Mouse (Mus musculus) stomach, embryonic 14.5 days (tissue): ENCODE results near the gene Tmem179b. TPM values are rescaled to one million over a fixed set of nuclear protein-coding genes. Genes with fewer than 3 reads are reported as not detected.

ENCODE experiments used
- ATAC-seq: fragments of 200-750 bp; cut with Nextera tagmentation; 2 replicates; pipeline ENCODE4 v1.8.0; 2017; ENCODE audit warnings: low read depth, moderate TSS enrichment; ENCODE audit not compliant: insufficient number of reproducible peaks, insufficient read depth, low FRiP score
- H3K27ac ChIP-seq: fragments of 300-500 bp; sonication (generic); 2 replicates; pipeline ENCODE4 v1.5.1; 2014; ENCODE audit warnings: mild to moderate bottlenecking, low read length, moderate library complexity, mixed read lengths
- H3K27me3 ChIP-seq: fragments of 300-500 bp; sonication (generic); 2 replicates; pipeline ENCODE4 v1.6.1; 2014; ENCODE audit warnings: low read length, control low read depth, mixed read lengths; ENCODE audit not compliant: control insufficient read depth, insufficient read depth
- H3K36me3 ChIP-seq: fragments of 300-500 bp; sonication (generic); 2 replicates; pipeline ENCODE4 v1.6.1; 2014; ENCODE audit warnings: mild to moderate bottlenecking, control low read depth, low read length, moderate library complexity, mixed read lengths; ENCODE audit not compliant: control insufficient read depth, insufficient read depth
- H3K4me1 ChIP-seq: fragments of 300-500 bp; sonication (generic); 2 replicates; pipeline ENCODE4 v1.6.1; 2014; ENCODE audit warnings: low read length, control low read depth, mixed read lengths; ENCODE audit not compliant: control insufficient read depth, insufficient read depth
- H3K4me2 ChIP-seq: fragments of 300-500 bp; sonication (generic); replicated peaks from 2 replicates; pipeline ENCODE4 v1.6.1; 2014; ENCODE audit warnings: low read depth, low read length, control low read depth
- H3K4me3 ChIP-seq: fragments of 300-500 bp; sonication (generic); 2 replicates; pipeline ENCODE4 v1.5.1; 2014; ENCODE audit warnings: low read depth, low read length, control low read depth
- H3K9ac ChIP-seq: fragments of 300-500 bp; sonication (generic); replicated peaks from 2 replicates; pipeline ENCODE4 v1.6.1; 2014; ENCODE audit warnings: low read depth, mild to moderate bottlenecking, control low read depth, low read length, moderate library complexity, mixed read lengths
- H3K9me3 ChIP-seq: fragments of 300-500 bp; sonication (generic); 2 replicates; pipeline ENCODE4 v1.6.1; 2016; ENCODE audit warnings: low read depth, low read length, control low read depth; ENCODE audit not compliant: control insufficient read depth
- WGBS: fragments of 180-500 bp; shearing (Covaris S2); extraction: QIAGEN DNeasy Blood & Tissue Kit; methylation state at CpG from one replicate; pipeline ENCODE4 v1.1.7; 2014; 5-methylcytosine and 5-hydroxymethylcytosine counted together
- polyA plus RNA-seq: library from polyadenylated mRNA; unstranded; fragments of >200 nt; fragmentation: Nextera tagmentation; extraction: Ambion mirVana; gene quantifications from 2 replicates; pipeline ENCODE4 v1.2.1, GENCODE M21; 2014

Gene Tmem179b
- polyA plus RNA-seq, 1 experiment from 2014 or later, result 94.0 TPM

DNA sequence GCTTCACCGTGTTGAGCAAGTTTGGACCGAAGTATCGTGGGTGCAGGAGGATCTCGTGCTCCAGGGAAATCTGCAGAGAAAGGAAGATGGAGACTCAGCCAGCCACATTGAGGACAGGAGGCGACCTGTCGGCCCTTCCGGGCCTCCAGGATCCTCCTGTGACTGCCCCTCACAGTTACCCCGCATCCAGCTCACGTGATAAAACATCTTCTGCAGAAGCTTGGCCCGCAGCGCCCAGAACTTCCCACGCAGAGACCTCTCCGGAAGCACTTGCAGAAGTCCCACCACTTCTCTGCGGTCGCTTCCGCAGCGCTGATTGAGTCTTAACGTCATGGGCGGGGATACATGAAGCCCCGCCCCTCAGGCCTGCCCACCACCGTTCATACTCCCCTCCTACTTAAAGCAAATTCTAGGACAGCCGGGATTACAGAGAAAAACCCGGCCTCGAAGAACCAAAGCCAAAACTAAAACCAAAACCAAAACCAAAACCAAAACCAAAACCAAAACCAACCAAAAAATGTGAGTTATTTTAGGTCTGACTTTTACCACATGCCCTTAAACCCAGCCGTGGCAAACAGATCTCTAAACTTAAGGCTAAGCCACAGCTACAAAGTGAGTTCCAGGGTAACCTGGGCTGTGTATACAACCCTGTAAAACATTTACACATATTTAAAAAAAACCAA, 24.1 kb upstream of the Tmem179b start, which contains the start of gene Polr2g:
TSS of gene Polr2g (minus strand) at position 314 of the 683 bp plus-strand sequence.
- peak within 1 kb of the TSS; percentile 86 for H3K4me3 ChIP-seq
- H3K4me2 ChIP-seq, result peak within 1 kb of the TSS; percentile 78
- peak; percentile 73 for ATAC-seq
- peak within 1 kb of the TSS; percentile 78; the same call in 1 of the 2 replicates for H3K27ac ChIP-seq
- H3K36me3 ChIP-seq, result peaks cover 19% of the 10 kb centered on the region
- no peaks in the 10 kb centered on the region for H3K27me3 ChIP-seq
- H3K9ac ChIP-seq, result peak within 1 kb of the TSS; percentile 72
- peaks cover 10% of the 10 kb centered on the region; the same call in 1 of the 2 replicates for H3K4me1 ChIP-seq
- no peaks in the 10 kb centered on the region for H3K9me3 ChIP-seq
- 1% methylated on average over 25 of the region's 25 CpGs for WGBS

DNA sequence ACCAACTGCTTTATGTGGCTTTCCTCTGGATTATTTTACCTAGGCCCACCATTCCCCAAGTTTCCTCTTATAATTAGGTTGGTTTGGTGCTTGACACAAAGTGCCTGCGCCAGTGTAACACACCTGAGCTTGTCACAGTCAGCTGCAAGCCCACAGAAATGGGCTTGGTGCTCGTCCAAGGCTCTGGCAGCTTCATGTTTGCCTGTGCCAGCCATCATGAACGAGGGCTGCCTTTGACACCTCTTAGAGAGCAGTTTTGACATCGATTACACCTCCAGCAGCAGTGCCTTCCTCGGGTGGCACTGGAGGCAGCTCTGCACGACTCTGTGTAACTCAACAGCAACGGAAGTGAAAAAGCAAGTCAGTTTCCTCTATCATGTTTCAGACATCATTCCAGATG, 15.9 kb upstream of the Tmem179b start:
- 0 out of 2 replicates have a peak, but pooled peaks cover 5% of the 10 kb centered on the region for H3K4me1 ChIP-seq
- H3K9ac ChIP-seq, result no peak overlapping the region
- H3K4me3 ChIP-seq, result no peak overlapping the region
- no peak overlapping the region for H3K4me2 ChIP-seq
- no peaks in the 10 kb centered on the region for H3K27me3 ChIP-seq
- H3K36me3 ChIP-seq, result peaks cover 29% of the 10 kb centered on the region
- no peak overlapping the region for H3K27ac ChIP-seq
- 80% methylated on average over 7 of the region's 7 CpGs for WGBS
- ATAC-seq, result no peak
- no peaks in the 10 kb centered on the region for H3K9me3 ChIP-seq

DNA sequence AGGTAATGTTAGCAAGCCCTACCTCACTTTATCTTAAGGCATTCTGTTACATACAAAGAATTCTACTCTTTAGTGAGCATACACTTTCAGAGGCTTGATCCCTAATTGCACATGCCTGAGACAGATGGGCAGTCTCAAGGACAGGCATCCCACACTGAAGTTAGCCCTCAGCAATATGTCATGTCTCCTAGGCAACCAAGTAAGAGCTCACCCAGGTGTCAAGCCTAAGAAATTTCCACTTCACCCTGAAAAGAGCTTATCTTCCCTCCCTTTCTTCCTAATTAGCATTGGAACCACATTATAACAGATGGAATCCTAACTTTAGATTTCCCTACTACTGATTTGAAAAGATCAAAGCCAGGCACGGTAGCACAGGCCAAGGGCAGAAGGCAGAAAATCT, 14.9 kb upstream of the Tmem179b start:
- 0 out of 2 replicates have a peak, but pooled peaks cover 5% of the 10 kb centered on the region for H3K4me1 ChIP-seq
- H3K4me3 ChIP-seq, result no peak overlapping the region
- H3K4me2 ChIP-seq, result no peak overlapping the region
- WGBS, result 20% methylated on average over 1 of the region's 1 CpGs
- H3K27ac ChIP-seq, result no peak overlapping the region
- ATAC-seq, result no peak
- H3K36me3 ChIP-seq, result peaks cover 20% of the 10 kb centered on the region
- H3K9ac ChIP-seq, result no peak overlapping the region
- no peaks in the 10 kb centered on the region for H3K9me3 ChIP-seq
- no peaks in the 10 kb centered on the region for H3K27me3 ChIP-seq

DNA sequence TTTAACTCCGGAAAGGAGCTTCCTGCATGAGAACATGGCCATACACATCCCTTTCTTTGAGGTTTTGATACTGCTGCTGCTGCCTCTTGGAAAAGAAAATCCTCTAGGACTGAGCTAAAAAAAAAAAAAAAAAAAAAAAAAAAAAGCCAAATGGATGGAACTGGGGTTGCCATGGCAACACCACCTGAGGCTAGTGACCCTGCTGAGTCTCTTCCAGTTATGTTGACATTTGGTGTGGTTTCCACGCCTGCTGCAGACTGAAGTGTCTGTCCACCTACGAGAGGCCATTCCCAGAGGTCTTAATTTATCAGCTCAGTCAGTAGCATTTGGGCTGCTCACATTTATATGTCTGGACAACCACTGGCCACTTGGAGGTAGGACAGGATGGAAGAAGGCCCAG, 14.3 kb upstream of the Tmem179b start:
- Histone ChIP-seq H3K9me3 (no peaks in the 10 kb centered on the region), H3K4me3 (no peak overlapping the region)
- WGBS, result 23% methylated on average over 3 of the region's 3 CpGs

DNA sequence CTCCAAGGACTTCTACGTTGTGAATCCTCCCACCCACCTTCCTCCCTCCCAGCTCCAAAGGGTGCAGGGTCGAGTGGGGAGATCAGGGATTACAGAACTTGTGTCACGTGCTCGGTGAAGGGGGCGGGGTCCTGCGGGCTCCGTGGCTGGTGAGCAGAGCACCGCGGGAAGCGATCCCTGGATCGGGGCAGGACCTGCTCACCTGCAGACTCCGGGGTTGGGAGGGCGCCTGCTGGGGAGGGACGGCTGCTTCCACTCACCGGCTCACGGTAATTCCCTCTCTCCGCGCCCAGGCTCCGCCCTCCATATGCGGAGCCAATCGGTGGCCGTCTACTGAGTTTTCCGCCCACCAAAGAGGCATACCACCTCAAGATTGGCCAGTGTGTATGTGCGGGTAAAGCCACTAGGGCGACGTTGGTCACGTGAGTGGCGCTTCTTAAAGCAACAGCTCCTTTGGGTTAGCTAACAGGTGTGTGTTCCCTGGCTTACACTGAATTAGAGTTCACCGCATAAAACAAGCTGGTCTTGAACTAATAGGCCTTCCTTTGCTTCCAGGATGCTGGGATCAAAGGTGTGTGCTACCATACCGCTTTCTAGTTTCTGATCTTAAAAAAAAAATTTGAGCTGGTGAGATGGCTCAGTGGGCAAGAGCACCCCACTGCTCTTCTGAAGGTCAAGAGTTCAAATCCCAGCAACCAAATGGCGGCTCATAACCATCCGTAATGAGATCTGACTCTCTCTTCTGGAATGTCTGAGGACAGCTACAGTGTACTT, 11.9 kb upstream of the Tmem179b start, which contains the start of gene Taf6l:
TSS of gene Taf6l (minus strand) at position 410 of the 774 bp plus-strand sequence.
- Histone ChIP-seq H3K27ac (peak within 1 kb of the TSS; percentile 75; the same call in 1 of the 2 replicates), H3K4me3 (peak within 1 kb of the TSS; percentile 65), H3K27me3 (no peaks in the 10 kb centered on the region), H3K36me3 (peaks cover 12% of the 10 kb centered on the region; the same call in 1 of the 2 replicates), H3K9ac (peak within 1 kb of the TSS; percentile 57), H3K4me1 (0 out of 2 replicates have a peak, but pooled peaks cover 5% of the 10 kb centered on the region), H3K4me2 (peak within 1 kb of the TSS; percentile 69), H3K9me3 (no peaks in the 10 kb centered on the region)
- WGBS, result under 1% methylated on average over 32 of the region's 32 CpGs
- ATAC-seq, result peak; percentile 100

More for the DNA sequence above, 14.3 kb upstream of the Tmem179b start:
- Histone ChIP-seq H3K4me1 (0 out of 2 replicates have a peak, but pooled peaks cover 5% of the 10 kb centered on the region), H3K9ac (no peak overlapping the region), H3K27ac (no peak overlapping the region), H3K36me3 (peaks cover 16% of the 10 kb centered on the region), H3K4me2 (no peak overlapping the region), H3K27me3 (no peaks in the 10 kb centered on the region)
- no peak for ATAC-seq

DNA sequence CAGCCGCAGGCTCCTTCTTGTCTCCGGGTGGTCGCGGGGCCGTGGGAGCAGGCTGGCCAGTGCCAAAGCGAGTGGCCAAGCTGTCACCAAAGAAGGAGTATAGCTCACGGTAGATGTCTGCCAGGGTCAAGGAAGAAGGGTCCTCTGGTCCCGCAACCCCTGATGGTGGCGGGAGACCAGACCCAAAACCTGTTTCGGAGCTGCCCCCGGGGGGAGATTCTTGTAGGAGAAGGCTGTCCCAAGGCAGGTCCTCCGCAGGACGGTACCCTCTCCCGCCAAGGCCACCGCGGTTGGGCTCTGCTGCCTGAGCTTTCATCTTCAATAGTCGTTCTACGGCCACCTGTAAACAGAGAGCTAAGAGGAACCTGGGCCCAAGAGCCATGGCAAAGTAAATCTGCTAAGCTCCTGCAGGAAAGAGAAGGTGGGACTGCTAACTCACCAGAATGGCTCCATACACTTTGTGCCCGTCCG, 719 bp upstream of the Tmem179b start:
- peak overlapping the region; percentile 98 for H3K27ac ChIP-seq
- H3K36me3 ChIP-seq, result peaks cover 22% of the 10 kb centered on the region
- H3K4me3 ChIP-seq, result peak overlapping the region; percentile 75
- peak overlapping the region; percentile 94 for H3K9ac ChIP-seq
- 4% methylated on average over 20 of the region's 20 CpGs for WGBS
- no peaks in the 10 kb centered on the region for H3K9me3 ChIP-seq
- H3K4me1 ChIP-seq, result peaks cover 19% of the 10 kb centered on the region
- no peaks in the 10 kb centered on the region for H3K27me3 ChIP-seq
- H3K4me2 ChIP-seq, result peak overlapping the region; percentile 98
- ATAC-seq, result peak; percentile 7; the same call in 1 of the 2 replicates

DNA sequence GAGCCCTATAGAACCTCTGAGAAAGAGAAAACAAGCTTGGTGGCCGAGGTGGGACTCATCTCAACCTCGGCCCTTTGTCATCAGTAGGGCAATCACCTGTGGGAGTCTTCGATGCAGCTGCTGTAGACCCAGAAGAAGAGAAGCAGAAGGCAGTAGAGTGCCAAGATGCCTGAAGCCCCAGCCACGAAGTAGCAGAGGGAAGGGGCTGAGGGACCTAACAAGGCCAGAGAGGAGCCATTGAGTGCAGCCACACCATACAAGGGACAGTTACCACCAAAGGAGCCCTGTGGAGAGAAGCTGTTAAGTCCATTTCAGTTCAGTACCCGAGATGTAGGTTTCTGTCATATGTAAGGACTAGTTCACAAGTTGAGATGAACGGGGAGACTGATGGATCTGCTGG, 858 bp downstream of the Tmem179b start:
- Histone ChIP-seq H3K27me3 (no peaks in the 10 kb centered on the region), H3K4me3 (peak overlapping the region; percentile 75), H3K27ac (peak overlapping the region; percentile 98), H3K9ac (peak overlapping the region; percentile 94), H3K36me3 (peaks cover 33% of the 10 kb centered on the region), H3K9me3 (no peaks in the 10 kb centered on the region), H3K4me2 (peak overlapping the region; percentile 98), H3K4me1 (peaks cover 19% of the 10 kb centered on the region)
- ATAC-seq, result no peak
- WGBS, result 58% methylated on average over 6 of the region's 6 CpGs

DNA sequence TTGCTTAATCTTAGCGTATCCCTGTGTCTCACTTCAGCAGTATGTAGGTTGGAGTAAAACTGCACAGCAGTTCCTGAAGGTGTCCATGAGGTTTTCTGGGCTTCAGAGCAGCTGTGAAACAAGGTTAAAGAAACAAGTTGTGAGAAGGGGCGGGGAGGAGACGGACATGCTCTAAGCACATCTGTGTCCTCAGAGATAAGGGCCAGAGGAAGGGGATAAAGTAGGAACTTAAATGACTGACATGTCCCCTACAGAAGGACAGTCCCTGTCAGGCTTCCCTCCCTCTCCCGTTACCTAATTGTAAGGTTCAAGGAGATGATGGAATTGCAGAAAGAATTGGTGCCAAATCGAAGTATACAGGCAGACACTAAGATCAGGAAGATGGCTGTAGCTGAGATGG, 1.3 kb downstream of the Tmem179b start:
- Histone ChIP-seq H3K36me3 (peaks cover 33% of the 10 kb centered on the region), H3K4me2 (peak overlapping the region; percentile 98), H3K4me1 (peaks cover 19% of the 10 kb centered on the region), H3K27ac (no peak overlapping the region; the same call in 1 of the 2 replicates), H3K9me3 (no peaks in the 10 kb centered on the region), H3K27me3 (no peaks in the 10 kb centered on the region), H3K4me3 (peak overlapping the region; percentile 75), H3K9ac (no peak overlapping the region)
- 74% methylated on average over 5 of the region's 5 CpGs for WGBS
- ATAC-seq, result no peak
